Mouse (Mus musculus): Measurements from ENCODE around the gene Gtpbp1. TPM values are rescaled to one million over a fixed set of nuclear protein-coding genes. Genes with fewer than 3 reads are reported as not detected.

Gene Gtpbp1
- polyA plus RNA-seq, 3 experiments from 2014 or later: 18.7 to 22.5 (median 21.5) TPM

- no peak for ATAC-seq
These were observed 65.5 kb downstream of the Gtpbp1 start for GRCm38 (mm10) chr15:79755977-79756625.

GRCm38 (mm10) chr15:79757118-79757517 is 66.5 kb downstream of the Gtpbp1 start:
- ATAC-seq: no peak

GRCm38 (mm10) chr15:79760956-79761355 is 70.3 kb downstream of the Gtpbp1 start:
- ATAC-seq: no peak

GRCm38 (mm10) chr15:79763001-79763400 is 72.4 kb downstream of the Gtpbp1 start:
- ATAC-seq: no peak

GRCm38 (mm10) chr15:79763601-79764246 is 73.1 kb downstream of the Gtpbp1 start:
- no peak for ATAC-seq

- no peak for ATAC-seq
These were observed 74.1 kb downstream of the Gtpbp1 start for GRCm38 (mm10) chr15:79764539-79765267.

GRCm38 (mm10) chr15:79765361-79765760 is 74.7 kb downstream of the Gtpbp1 start:
- ATAC-seq: no peak

- ATAC-seq: no peak
These were observed 75.5 kb downstream of the Gtpbp1 start for GRCm38 (mm10) chr15:79766168-79766567.

GRCm38 (mm10) chr15:79766586-79767071 is 76.0 kb downstream of the Gtpbp1 start:
- no peak for ATAC-seq

GRCm38 (mm10) chr15:79767327-79767961 is 76.8 kb downstream of the Gtpbp1 start:
- no peak for ATAC-seq

- ATAC-seq: no peak
These were observed 77.7 kb downstream of the Gtpbp1 start for GRCm38 (mm10) chr15:79768302-79768701.

- no peak for ATAC-seq
These were observed 80.1 kb downstream of the Gtpbp1 start for GRCm38 (mm10) chr15:79770629-79771240.

Other genes with a start within 250 kb of the Gtpbp1 start
- 1 to 10 TPM; 4.2 to 6.5 (median 4.4) TPM for gene Csnk1e, start 235.3 kb upstream of the Gtpbp1 start, polyA plus RNA-seq (2017; shearing (Covaris generic))
- not detected for gene Kcnj4, start 185.6 kb upstream of the Gtpbp1 start, polyA plus RNA-seq (2017; shearing (Covaris generic))
- gene Kdelr3, start 174.4 kb upstream of the Gtpbp1 start, polyA plus RNA-seq (2017; shearing (Covaris generic)): 1 to 10 TPM in 1 of 3 experiments, under 1 TPM in 2; 0.40 to 1.8 (median 0.42) TPM
- gene Ddx17, start 144.1 kb upstream of the Gtpbp1 start, polyA plus RNA-seq (2017; shearing (Covaris generic)): 10 to 100 TPM; 30.6 to 34.4 (median 33.2) TPM
- gene Dmc1, start 85.7 kb upstream of the Gtpbp1 start, polyA plus RNA-seq (2017; shearing (Covaris generic)): not detected
- gene Fam227a, start 31.9 kb upstream of the Gtpbp1 start, polyA plus RNA-seq (2017; shearing (Covaris generic)): under 1 TPM in 2 of 3 experiments, not detected in 1; 0.26 to 0.75 TPM
- gene Cby1, start 31.6 kb upstream of the Gtpbp1 start, polyA plus RNA-seq (2017; shearing (Covaris generic)): 10 to 100 TPM; 15.7 to 18.3 (median 16.8) TPM
- gene Tomm22, start 20.0 kb upstream of the Gtpbp1 start, polyA plus RNA-seq (2017; shearing (Covaris generic)): 100 to 1,000 TPM; 185 to 255 (median 187) TPM
- 1 to 10 TPM; 3.3 to 4.6 (median 4.1) TPM for gene Josd1, start 2.9 kb upstream of the Gtpbp1 start, polyA plus RNA-seq (2017; shearing (Covaris generic))
- 10 to 100 TPM; 10.5 to 15.4 (median 12.4) TPM for gene Sun2, start 51.7 kb downstream of the Gtpbp1 start, polyA plus RNA-seq (2017; shearing (Covaris generic))
- 1 to 10 TPM; 6.5 to 9.4 (median 8.6) TPM for gene Dnal4, start 87.0 kb downstream of the Gtpbp1 start, polyA plus RNA-seq (2017; shearing (Covaris generic))
- 1 to 10 TPM in 1 of 3 experiments, under 1 TPM in 1, not detected in 1; 0.15 to 1.1 TPM for gene Nptxr, start 113.9 kb downstream of the Gtpbp1 start, polyA plus RNA-seq (2017; shearing (Covaris generic))
- gene Npcd, start 143.4 kb downstream of the Gtpbp1 start, polyA plus RNA-seq (2017; shearing (Covaris generic)): not detected
- 10 to 100 TPM; 10.5 to 13.1 (median 10.9) TPM for gene Cbx6, start 143.8 kb downstream of the Gtpbp1 start, polyA plus RNA-seq (2017; shearing (Covaris generic))
- gene Apobec3, start 200.8 kb downstream of the Gtpbp1 start, polyA plus RNA-seq (2017; shearing (Covaris generic)): 100 to 1,000 TPM; 509 to 683 (median 543) TPM